Mouse (Mus musculus) olfactory bulb, adult 2 months (tissue): Measurements from ENCODE around the gene Dnajb8.

Source experiments
- CTCF ChIP-seq: fragments of 200-500 bp; IDR thresholded peaks from 2 replicates; pipeline ENCODE4 v1.5.1; 2012; ENCODE audit warnings: low read depth, mild to moderate bottlenecking, low read length, moderate library complexity; ENCODE audit not compliant: insufficient read depth
- POLR2A ChIP-seq: fragments of 200-500 bp; IDR thresholded peaks from 2 replicates; pipeline ENCODE4 v1.6.1; 2012; ENCODE audit warnings: mild to moderate bottlenecking, low read depth, low read length, moderate library complexity; ENCODE audit not compliant: insufficient read depth

DNA sequence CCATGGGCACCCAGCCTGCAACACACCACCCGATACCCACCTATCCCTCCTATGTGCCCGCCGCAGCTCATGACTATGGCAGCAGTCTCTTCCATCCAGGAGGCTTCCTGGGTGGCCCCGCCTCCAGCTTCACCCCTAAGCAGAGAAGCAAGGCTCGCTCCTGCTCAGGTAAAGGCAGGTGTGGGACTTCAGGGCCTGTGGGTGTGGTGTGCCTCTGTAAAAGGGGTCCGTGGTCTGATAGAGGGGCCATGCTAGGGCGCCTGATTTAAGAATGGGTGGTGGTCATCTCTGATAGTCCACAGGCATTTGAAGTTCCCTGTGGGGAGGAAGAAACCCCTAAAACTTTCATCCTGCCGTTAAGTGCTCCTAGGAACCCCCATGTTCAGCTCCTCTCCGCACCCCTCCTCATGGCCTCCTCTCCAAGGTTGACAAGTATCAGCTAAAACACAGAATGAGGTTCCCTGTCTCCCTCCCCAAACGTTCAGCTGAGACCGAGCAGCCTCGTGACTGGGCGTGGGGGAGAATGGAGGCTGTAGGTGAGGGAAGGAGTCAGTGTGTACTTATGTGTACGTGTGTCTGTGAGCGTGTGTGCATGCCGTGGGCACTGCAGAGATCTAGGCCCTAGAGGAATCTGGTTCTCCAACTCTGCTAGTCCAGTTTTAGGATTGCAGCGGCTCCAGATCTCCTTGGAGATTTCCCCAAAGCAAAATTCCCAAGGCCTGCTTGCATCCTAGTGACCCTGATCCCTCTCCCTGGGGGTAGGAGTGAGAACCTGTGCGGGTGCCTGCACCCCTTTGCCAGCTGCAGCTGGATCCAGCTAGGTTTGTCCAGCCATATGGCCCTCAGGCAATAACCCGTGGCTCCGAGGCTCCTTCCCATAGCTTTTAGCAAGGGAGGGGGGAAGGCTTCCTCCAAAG lies 21.1 kb upstream of the Dnajb8 start:
- TF ChIP-seq POLR2A (no peak), CTCF (no peak)
